Mouse (Mus musculus) left cerebral cortex, postnatal 4 days (tissue): ENCODE measurements around the gene Oxct1. TPM values are rescaled to one million over a fixed set of nuclear protein-coding genes. Genes with fewer than 3 reads are reported as not detected.

Experiments used
- DNase-seq: peaks from one replicate; pipeline ENCODE4 v3.0.0-alpha.2; 2022
- intact Hi-C: fragments of 180-260 bp; cut with DNase I; formaldehyde crosslinking; loops from one replicate; pipeline ENCODE4 v1.15.1; 2025
- total RNA-seq, 2 experiments: library from RNA; stranded (reverse); gene quantifications; 2 replicates each; pipeline ENCODE4 v1.2.3; 2021

The Oxct1 gene
- 100 to 1,000 TPM; 404 to 414 TPM for total RNA-seq

- intact Hi-C loops = loop anchor here (5.0 kb wide), 1 partner anchor 34 kb away; no protein-coding TSS in a partner anchor
- DNase-seq = peak; percentile 91
Measured at GRCm38 (mm10) chr15:4026231-4026773, at the start of gene Oxct1. TSS of gene Oxct1 (plus strand) at chr15:4026383.

GRCm38 (mm10) chr15:3978279-3978678, 47.9 kb upstream of the Oxct1 start:
- no peak for DNase-seq
- intact Hi-C loops = no loop called here

GRCm38 (mm10) chr15:3979061-3979848, 46.9 kb upstream of the Oxct1 start, which contains the start of gene Fbxo4:
TSS of gene Fbxo4 (minus strand) at chr15:3979573.
- DNase-seq = peak; percentile 66
- intact Hi-C loops = no loop called here

- intact Hi-C loops = loop anchor here (10.0 kb wide), 1 partner anchor 685 kb away; no protein-coding TSS in a partner anchor
- no peak for DNase-seq
Measured at GRCm38 (mm10) chr15:3979871-3980270, 46.3 kb upstream of the Oxct1 start.

- DNase-seq = no peak
- intact Hi-C loops = loop anchor here (10.0 kb wide), 1 partner anchor 688 kb away; no protein-coding TSS in a partner anchor
Measured at GRCm38 (mm10) chr15:3982732-3983131, 43.5 kb upstream of the Oxct1 start.

GRCm38 (mm10) chr15:3984876-3985275, 41.3 kb upstream of the Oxct1 start:
- DNase-seq = no peak
- intact Hi-C loops = loop anchor here (10.0 kb wide), 1 partner anchor 690 kb away; no protein-coding TSS in a partner anchor

- intact Hi-C loops = loop anchor here (10.0 kb wide), 1 partner anchor 693 kb away; no protein-coding TSS in a partner anchor
- peak; percentile 32 for DNase-seq
Measured at GRCm38 (mm10) chr15:3987981-3988380, 38.2 kb upstream of the Oxct1 start.

GRCm38 (mm10) chr15:3994852-3995447, 31.2 kb upstream of the Oxct1 start:
- intact Hi-C loops = loop anchor here (5.0 kb wide), 1 partner anchor 32 kb away; the partner anchor contains the start of gene Oxct1
- DNase-seq = no peak

- intact Hi-C loops = no loop called here
- peak; percentile 99 for DNase-seq
Measured at GRCm38 (mm10) chr15:3995448-3996266, 30.5 kb upstream of the Oxct1 start, which contains the start of gene AW549877. TSS of gene AW549877 (minus strand) at chr15:3995744.

- intact Hi-C loops = no loop called here
- no peak for DNase-seq
Measured at GRCm38 (mm10) chr15:3996267-3997010, 29.7 kb upstream of the Oxct1 start.

- no peak for DNase-seq
- intact Hi-C loops = no loop called here
Measured at GRCm38 (mm10) chr15:3999144-3999543, 27.0 kb upstream of the Oxct1 start.

GRCm38 (mm10) chr15:4000536-4000935, 25.6 kb upstream of the Oxct1 start:
- intact Hi-C loops = no loop called here
- DNase-seq = no peak

- DNase-seq = no peak
- intact Hi-C loops = no loop called here
Measured at GRCm38 (mm10) chr15:4013873-4014272, 12.3 kb upstream of the Oxct1 start.

GRCm38 (mm10) chr15:4020711-4021110, 5.5 kb upstream of the Oxct1 start:
- intact Hi-C loops = no loop called here
- DNase-seq = no peak

- intact Hi-C loops = no loop called here
- DNase-seq = no peak
Measured at GRCm38 (mm10) chr15:4023747-4024146, 2.4 kb upstream of the Oxct1 start.

GRCm38 (mm10) chr15:4024726-4025507, 1.3 kb upstream of the Oxct1 start:
- DNase-seq = no peak

GRCm38 (mm10) chr15:4025508-4025904, 677 bp upstream of the Oxct1 start:
- no peak for DNase-seq
- intact Hi-C loops = loop anchor here (5.0 kb wide), 1 partner anchor 33 kb away; no protein-coding TSS in a partner anchor

More at GRCm38 (mm10) chr15:4024726-4025507, 1.3 kb upstream of the Oxct1 start:
- intact Hi-C loops = loop anchor here (5.0 kb wide), 1 partner anchor 33 kb away; no protein-coding TSS in a partner anchor

- intact Hi-C loops = loop anchor here (5.0 kb wide), 1 partner anchor 35 kb away; no protein-coding TSS in a partner anchor
Measured at GRCm38 (mm10) chr15:4026831-4027584, 825 bp downstream of the Oxct1 start.

More at GRCm38 (mm10) chr15:4026831-4027584, 825 bp downstream of the Oxct1 start:
- DNase-seq = peak; percentile 84
